12 mouse cellular contexts compared by ENCODE assay signal in the genomic region with DNA sequence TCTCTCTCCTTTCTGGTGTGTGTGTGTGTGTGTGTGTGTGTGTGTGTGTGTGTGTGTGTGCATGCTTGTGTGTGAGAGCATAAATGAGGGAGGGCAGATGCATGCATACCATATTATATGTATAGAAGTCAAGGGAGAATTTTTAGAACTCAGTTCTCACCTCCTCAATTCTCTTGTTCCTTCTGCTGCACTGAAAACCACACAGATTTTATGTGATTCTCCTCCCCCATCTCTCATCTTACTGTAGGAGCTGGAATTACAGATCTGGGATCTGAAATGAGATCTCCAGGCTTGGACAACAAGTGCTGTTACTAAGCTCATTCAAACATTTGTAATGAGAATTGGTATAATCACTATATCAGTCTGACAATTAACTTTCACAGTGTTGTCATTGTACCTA.
"Had no signal": no experiment of that assay in that cellular context is flagged by ENCODE, and none has a peak within 500 bp of the region (broad histone marks: within the 10 kb centered on the region; RNA-seq: fewer than 3 reads in every experiment).

No protein-coding gene starts in this region.

- DNase-seq: retina, postnatal 1 day; right cerebral cortex, adult 18-20 months; right cerebral cortex, postnatal 14 days; right cerebral cortex, postnatal 25 days; right cerebral cortex, postnatal 4 days; spleen, adult 18-20 months; thymus, adult 18-20 months; thymus, adult 2 months; thymus, postnatal 14 days; thymus, postnatal 25 days; thymus, postnatal 36 days; thymus, postnatal 4 days had no signal
